Mouse (Mus musculus) right cerebral cortex, adult 2 months (tissue): ENCODE results near the gene Sfrp4.
"Not testable (repeated sequence)": the region's sequence is repeated elsewhere in the genome, so short reads cannot be mapped to it uniquely, and the experiment has no call there.

Source experiments
- DNase-seq, 2 experiments: peaks; one replicate each; pipeline ENCODE4 v3.0.0; 2021 to 2022; ENCODE audit warnings: low spot score in 2 of 2

The Sfrp4 gene

DNA sequence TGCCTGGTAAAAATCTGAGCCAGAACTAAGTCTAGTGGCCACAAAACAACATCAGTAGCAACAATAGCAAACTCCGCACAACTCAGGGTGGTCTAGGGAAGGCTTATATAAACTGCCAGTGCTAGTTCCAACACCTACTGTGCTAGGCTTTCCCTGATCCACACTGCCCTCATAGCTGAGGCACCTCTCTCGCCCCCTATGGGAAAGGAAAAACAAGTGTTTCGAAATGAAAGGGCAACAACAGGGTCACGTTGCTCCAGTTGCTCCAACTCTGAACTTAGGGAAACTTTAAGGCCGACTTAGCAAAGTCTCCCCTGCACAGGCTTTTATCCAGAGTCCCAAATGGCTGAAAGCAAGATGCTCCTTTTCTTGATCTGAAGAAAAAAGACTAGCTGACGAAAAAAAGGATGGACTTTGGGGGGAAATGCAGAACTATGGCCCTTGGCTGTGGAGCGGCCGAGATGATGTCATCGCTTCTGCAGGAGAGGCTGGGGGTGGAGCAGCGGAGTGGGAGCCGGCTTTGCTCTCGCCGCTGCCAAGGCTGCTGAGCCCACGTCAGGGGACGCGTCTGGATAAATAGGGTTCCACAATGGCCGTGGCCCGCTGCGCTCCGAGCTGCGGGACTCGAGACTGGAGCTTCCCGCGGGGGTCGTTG lies at the start of gene Sfrp4:
TSS of gene Sfrp4 (plus strand) at position 532 of the 655 bp plus-strand sequence.
- DNase-seq, result peak; percentile 65 to 66

DNA sequence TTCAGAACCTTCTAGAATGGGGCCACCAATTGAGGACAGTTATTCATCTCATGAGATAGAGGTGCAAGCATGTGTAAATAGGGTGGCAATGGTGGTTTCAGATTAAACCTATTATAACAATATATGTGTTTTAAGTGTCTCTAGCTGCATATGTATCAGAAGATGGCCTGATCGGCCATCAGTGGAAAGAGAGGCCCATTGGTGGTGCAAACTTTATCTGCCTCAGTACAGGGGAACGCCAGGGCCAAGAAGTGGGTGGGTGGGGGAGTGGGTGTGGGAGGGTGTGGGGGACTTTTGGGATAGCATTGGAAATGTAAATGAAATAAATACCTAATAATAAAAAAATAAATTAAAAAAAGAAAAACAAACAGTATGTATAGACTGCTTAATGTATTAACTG lies 48.2 kb upstream of the Sfrp4 start:
- DNase-seq, result not testable (repeated sequence)

DNA sequence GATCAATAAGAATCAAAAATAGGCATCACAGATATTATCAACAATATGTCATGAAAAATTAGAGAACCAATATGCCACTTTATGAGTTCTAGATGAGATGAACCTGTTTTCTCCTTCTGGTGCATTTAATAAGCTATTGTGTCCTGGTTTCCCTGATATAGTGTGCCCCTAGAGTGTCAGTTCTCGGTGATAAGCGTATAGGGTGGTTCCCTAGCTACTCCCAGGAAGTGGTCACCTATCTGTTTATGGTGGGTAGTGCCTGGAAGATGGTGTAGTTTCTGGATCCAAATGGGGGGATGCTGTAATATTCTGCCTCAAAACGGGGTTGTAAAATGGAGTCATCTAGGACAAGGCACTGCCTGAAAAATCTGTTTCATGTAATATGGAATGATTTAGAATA lies 47.0 kb upstream of the Sfrp4 start:
- DNase-seq, result no peak

DNA sequence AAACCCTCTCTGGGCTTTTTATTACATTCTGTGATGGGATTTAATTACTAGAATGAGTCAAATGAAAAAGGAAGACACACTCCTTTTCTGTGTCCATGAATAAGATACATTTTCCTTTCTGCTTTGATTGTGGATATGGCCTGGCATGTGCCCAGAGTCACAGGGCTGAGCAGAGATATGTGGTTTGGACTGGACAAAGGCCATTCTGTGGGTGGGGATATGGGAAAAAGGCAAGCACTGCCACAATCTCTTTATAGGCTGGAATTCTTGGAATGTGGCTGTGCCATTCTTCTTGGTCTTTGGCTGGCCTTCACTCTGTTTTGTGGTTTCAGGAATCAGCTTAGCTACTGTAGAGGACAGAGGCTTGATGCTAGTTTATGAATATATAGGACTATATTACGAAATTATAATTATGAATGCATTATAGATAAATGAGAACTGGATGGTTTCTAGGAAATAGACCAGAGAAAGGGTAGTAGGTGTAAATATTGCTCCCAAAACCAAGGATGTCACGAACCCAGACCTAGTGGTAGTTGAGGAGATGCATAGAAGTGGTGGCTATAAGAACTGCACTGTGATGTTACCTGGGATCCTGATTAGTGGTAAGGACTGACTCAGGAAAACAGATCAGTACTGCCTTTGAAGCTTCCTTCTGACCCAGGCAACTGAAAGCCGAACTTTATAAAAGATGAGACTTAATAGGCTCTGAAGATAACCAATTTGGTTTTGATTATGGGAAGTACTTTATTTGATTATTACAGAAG lies 31.7 kb upstream of the Sfrp4 start:
- DNase-seq, result no peak

DNA sequence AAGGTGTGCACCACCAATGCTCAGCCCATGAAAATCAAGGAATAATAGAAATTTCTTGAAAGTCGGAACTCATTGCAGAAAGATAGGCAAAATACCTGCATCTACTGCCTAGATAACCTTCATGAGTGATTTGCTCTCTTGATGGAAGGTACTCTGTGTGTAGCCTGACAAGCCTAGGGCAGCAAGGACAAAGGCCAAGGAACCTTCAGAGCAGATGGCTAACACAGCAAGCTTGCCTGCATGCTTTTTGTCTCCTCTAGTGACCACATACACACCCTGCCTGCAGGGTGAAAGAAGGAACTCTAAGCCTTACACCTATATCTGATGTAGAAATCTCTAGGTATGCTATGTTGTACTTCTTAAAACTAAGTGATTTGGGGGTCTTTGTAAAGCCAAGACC lies 27.8 kb upstream of the Sfrp4 start:
- no peak for DNase-seq

DNA sequence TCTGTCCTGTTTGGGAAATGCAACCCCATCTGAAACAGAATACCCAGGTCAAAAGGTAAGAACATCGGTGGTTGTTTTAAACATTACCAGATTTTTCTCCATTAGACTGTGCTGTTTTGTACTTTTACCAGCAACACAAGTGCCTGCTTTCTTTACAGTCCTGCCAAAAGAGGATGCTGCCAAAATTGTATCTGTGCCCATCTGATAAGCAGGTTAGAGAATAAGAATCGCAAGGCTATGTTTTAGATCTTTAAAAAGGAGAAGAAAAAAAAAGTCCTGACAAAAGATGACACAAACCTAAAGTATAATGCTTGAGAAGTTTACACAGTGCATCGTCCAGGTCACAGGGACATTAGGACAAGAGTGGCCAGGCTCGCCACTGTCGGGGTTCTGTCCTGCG lies 23.7 kb upstream of the Sfrp4 start:
- DNase-seq, result no peak

DNA sequence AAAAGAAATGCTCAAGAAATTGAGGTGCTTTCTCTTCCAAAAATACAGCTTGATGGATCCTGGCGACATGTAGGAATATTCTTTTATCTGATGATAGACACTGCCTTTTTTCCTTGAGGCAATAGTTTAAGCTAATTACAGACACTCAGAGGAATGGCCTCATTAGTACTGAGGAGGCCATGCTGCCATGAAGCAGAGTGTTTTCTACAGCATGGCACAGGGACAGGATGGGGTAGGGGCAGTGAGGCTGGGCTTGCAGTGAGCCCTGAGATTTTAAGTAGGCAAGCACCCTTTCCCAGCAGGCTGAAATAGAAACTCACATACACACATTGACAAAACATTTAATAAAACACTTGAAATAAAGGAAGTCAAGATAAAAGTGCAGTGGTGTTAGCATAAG lies 20.4 kb upstream of the Sfrp4 start:
- DNase-seq, result no peak

DNA sequence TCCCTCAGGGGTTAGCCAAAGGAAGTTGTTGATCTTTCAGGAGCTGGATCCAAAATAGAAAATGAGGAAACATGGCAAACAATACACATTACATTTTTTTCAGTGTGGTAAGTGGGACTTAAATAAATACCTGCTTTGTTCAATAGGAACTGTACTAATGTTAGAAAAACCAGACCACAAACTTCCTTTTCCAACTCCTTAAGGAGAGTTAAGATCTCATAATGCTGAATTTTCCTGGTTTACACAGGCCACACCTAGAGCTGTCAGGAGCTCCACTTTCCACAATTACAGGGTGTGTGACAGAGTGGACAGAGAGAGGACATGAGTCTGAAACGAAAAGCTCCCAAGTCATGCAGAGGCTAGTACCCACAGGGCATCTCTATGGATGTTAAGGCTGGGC lies 19.2 kb upstream of the Sfrp4 start:
- no peak for DNase-seq

DNA sequence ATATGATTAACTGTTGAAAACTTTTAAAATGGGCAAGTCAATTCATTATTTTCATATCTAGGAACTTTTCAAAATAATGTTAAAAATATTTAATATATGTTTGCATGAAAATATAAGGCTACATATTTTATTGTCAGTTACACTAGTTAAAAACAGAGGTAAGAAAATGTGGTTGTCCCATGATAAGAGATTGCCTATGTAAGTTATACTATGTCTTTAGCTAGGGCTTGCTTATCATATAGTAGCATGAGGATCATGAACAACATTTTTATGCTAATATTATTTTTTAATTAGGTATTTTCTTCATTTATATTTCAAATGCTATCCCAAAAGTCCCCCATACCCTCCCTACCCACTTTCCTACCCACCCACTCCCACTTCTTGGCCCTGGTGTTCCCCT lies 18.0 kb upstream of the Sfrp4 start:
- DNase-seq, result no peak

DNA sequence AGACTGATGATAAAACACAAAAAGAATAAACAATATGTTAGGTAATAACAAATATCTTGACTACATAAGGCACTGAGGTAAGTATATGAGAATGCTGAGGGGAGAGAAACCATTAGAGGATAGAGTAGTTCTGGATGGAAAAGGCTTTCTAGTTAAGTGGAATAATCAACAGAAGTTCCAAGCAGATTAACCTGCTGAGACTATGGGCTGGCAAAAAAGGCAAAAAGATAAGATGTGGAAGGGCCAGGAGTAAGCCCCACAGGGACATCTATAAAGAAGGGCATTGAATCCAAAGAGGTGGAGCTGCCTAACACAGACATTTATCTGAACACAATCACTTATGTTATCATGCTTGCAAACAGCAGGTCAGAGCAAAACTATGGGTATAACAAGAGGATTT lies 14.8 kb upstream of the Sfrp4 start:
- no peak for DNase-seq

DNA sequence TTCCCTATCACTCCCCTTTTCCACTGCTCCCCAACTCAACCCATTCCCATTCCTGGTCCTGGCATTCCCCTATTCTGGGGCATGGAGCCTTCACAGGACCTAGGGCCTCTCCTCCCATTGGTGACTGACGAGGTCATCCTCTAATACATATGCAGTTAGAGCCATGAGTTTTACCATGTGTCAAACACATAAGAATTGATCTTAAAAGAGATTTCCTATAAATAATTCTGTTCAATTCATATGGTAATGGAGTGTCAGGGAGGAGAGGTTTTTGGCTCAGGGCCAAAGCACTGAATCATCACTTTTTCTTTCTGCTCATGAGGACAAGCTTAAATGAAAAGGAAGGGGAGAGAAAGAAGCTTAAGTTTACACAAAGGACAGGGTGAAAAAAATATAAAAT lies 10.6 kb upstream of the Sfrp4 start:
- peak in 1 of 2 experiments; percentile 26 for DNase-seq

DNA sequence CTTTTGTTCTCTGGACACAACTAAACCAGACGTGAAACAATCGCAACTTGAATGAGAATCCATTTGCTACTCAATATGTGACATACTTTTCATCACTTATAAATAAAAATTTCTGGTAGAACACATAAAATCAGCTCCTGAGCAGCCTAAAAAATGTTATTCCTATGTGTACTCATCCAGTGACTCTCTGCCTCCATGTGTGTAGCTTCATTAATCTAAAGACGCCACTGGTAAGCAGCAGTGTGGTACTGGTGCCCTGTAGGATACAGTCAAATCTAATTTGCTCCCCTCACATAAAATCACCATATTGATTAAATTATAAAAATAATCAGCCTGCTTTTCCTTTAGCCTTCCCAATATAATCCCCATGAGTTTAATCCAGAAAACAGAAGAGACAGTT lies 9.9 kb upstream of the Sfrp4 start:
- DNase-seq, result no peak

DNA sequence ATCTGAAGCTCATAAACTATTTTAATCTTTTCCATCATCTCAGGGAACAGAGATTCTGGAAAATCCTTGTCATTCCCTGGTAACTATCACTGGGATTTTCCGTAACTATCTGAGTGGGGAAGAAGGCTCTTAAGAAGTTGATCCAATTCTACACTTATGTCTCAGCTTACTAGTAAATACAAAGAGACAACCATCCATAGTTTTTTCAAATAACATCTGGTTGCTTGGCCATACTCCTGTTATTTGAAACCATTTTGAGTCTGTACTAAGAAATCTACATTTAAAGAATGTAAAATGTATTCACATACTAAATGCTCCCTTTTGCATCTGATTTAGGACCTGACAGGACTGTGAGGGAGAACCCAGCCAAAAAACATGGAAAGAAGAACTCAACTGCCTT lies 9.5 kb upstream of the Sfrp4 start:
- DNase-seq, result no peak

DNA sequence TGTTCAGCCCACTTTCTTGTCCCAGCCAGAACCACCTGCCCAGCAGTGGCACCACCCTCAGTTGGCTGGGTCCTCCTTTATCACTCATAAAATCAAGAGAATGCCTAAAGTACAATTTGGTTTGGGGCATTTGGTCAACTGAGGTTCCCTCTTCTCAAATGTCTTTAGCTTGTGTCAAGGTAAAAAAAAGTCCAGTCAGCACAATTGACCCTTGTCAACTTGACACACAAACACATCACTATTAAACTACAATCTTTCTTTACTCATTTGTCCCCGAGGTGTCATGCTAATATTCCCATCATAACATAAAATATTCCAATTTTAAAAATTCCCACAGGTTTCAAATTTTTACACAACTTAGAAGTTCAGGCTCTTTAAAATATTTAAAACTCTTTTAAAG lies 8.6 kb upstream of the Sfrp4 start:
- no peak for DNase-seq

DNA sequence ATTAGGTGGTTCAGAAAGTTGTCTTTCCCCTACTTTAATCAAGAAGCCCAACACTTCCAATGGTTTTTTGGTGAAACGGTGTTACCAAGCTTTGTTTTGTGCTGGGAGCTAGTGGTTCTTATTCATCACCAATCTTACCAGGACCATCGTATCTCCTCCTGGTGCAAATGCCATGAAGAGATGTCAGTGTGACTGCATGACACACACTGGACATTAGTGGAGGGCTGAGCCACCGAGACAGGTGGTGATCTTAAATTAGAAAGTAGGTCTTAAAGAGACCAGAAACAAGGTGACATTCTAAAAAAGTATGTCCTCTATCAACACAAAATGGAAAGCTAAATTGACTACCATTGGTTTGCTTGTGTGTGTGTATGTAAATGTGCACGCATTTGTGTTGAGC lies 4.8 kb upstream of the Sfrp4 start:
- DNase-seq, result no peak

DNA sequence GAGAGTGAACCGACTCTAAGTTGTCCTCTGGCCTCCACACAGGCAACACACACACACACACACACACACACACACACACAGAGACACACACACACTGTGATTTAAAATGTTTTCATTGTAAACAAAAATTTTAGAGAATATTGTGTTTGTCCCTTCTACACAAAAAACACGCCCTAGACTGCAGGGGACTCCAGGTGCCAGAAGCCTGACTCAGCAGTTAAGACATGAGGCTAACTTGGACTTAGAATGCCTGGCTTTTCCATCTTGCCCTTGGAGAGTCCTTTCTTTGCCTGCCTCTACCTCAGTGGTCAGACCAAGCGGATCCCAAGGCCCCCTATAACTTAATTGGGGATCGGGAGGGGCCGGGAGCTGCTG lies 4.1 kb upstream of the Sfrp4 start:
- DNase-seq, result peak in 1 of 2 experiments; percentile 40

DNA sequence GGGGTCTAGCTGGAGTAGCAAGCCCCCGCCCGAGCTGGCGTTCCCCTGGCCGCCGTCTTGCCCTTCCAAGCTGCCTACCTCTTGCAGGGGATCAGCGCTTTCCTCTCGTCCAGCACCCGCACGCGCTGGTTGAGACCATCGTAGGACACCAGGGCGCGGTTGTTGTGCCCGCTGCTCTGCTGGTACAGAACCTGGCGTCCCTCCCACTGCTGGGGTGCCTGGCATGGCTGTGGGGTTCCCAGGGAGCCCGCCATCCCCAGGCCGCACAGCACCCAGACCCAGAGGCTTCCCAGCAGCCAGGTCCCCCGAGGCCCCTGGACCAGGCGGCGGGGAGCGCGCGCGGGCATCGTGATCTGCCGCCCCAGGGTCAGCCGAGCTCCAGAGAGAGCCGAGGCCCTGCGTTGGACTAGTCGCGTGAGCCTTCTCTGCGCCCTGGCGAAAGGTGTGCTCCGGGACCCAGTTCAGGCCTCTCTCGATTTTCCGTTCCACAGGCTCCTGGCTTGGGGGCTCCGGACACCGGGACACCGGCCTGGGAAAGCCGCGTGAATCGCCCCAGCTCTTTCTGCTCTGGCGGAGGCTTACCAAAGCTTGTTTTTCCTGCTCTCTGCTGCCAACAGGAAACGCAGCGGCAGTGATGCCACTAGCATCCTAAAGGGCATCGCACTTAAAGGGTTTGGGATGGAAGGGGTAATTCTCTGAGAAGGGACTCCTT lies 3.5 kb upstream of the Sfrp4 start, which contains the start of gene Epdr1:
TSS of gene Epdr1 (minus strand) at position 712 of the 712 bp plus-strand sequence.
- peak; percentile 77 to 78 for DNase-seq

DNA sequence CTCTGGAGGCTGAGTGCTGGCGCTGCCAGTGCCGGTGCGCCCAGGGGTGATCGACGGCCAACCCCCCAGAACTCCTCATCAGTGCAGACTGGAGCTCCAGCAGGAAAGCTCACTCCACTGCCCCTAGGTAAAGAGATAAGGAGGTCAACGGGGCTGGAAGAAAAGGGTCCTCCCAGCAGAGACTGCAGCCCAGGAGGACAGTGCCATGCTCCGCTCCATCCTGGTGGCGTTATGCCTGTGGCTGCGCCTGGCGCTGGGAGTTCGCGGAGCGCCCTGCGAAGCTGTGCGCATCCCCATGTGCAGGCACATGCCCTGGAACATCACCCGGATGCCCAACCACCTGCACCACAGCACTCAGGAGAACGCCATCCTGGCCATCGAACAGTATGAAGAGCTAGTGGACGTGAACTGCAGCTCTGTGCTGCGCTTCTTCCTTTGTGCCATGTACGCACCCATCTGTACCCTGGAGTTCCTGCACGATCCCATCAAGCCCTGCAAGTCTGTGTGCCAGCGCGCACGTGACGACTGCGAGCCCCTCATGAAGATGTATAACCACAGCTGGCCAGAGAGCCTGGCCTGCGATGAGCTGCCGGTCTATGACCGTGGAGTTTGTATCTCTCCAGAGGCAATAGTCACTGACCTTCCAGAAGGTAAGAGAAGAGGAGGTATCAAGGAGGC lies 463 bp downstream of the Sfrp4 start:
- peak in 1 of 2 experiments; percentile 38 for DNase-seq

DNA sequence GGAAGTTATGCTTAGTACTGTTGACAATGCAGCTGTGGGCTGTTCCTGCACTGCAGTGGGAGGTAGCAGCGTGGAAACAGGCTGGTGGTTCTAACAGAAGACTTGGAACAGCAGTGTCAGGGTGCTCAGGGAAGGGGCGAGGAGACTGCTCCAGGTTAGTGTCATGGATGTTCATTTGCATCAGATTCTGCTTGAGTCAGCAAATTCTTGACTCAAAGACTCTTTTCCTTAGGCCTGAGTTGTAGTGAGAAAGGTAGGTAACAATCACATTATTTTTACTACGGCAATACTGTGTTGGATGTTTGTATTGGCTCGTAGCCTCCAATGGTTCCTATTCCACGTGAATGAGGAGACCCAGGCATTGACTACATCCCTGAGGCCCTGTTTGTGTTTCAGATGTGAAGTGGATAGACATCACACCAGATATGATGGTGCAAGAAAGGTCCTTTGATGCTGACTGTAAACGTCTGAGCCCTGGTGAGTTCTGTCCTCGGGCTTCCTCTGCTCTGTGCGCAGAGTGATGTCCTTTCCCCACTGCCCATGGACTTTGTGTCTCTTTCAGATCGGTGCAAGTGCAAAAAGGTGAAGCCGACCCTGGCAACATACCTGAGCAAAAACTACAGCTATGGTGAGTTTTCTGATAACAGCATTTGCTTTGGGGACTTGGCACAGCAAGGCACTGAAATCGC lies 1.9 kb downstream of the Sfrp4 start:
- DNase-seq, result no peak

DNA sequence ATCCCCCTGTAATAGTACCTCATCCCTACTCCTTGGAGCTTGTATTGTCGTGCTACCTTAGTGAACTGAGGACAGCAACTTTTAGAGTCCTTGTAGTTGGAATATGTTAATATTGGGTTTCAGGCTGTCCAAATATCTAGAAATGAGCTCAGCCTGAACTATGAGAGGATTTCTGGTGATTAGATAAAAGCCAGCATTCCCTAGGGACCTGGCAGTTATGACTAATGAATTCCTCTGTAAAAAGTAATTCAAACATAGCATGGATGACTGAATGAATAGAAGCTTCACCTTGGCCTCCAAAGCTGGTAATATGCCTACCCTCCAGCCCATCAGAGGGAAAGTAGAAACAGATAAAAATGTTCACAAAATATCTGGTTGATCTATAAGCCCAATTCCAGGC lies 3.6 kb downstream of the Sfrp4 start:
- no peak for DNase-seq
